Mouse (Mus musculus): Measurements from ENCODE around the gene Pik3ap1. TPM values are rescaled to one million over a fixed set of nuclear protein-coding genes. Genes with fewer than 3 reads are reported as not detected.

Gene Pik3ap1
- polyA plus RNA-seq, 1 experiment from 2014 or later, result 5.6 TPM

- H3K27ac ChIP-seq (ENCODE audit: low read depth, low read length), result no peak overlapping the region
- no peaks in the 10 kb centered on the region for H3K4me1 ChIP-seq (replicated peaks; ENCODE audit: control insufficient read depth, insufficient read depth, low read length)
- 50% methylated on average over 5 of the region's 5 CpGs for WGBS
- H3K9ac ChIP-seq (ENCODE audit: low read depth, low read length), result no peak overlapping the region
- H3K27me3 ChIP-seq (replicated peaks; ENCODE audit: control insufficient read depth, insufficient read depth, low read length), result no peaks in the 10 kb centered on the region
- no peaks in the 10 kb centered on the region for H3K9me3 ChIP-seq (ENCODE audit: control insufficient read depth, low read length)
- no peaks in the 10 kb centered on the region for H3K36me3 ChIP-seq (ENCODE audit: control insufficient read depth, insufficient read depth, low read length)
- ATAC-seq (replicated peaks; ENCODE audit: low FRiP score) (no peak), DNase-seq (ENCODE audit: low spot score) (no peak)
- H3K4me3 ChIP-seq (ENCODE audit: low read depth, low read length), result no peak overlapping the region
- H3K4me2 ChIP-seq, result no peak overlapping the region
Measured at GRCm38 (mm10) chr19:41290952-41291619, 93.8 kb downstream of the Pik3ap1 start.

- no peaks in the 10 kb centered on the region for H3K4me1 ChIP-seq (replicated peaks; ENCODE audit: control insufficient read depth, insufficient read depth, low read length)
- no peaks in the 10 kb centered on the region for H3K9me3 ChIP-seq (ENCODE audit: control insufficient read depth, low read length)
- DNase-seq (ENCODE audit: low spot score), result no peak
- no peaks in the 10 kb centered on the region; the same call in 1 of the 2 replicates for H3K27me3 ChIP-seq (replicated peaks; ENCODE audit: control insufficient read depth, insufficient read depth, low read length)
- H3K9ac ChIP-seq (ENCODE audit: low read depth, low read length), result no peak overlapping the region
- H3K4me2 ChIP-seq, result no peak overlapping the region
- no peaks in the 10 kb centered on the region for H3K36me3 ChIP-seq (ENCODE audit: control insufficient read depth, insufficient read depth, low read length)
- no peak overlapping the region for H3K27ac ChIP-seq (ENCODE audit: low read depth, low read length)
- H3K4me3 ChIP-seq (ENCODE audit: low read depth, low read length), result no peak overlapping the region
- 88% methylated on average over 6 of the region's 6 CpGs for WGBS
- no peak for ATAC-seq (replicated peaks; ENCODE audit: low FRiP score)
Measured at GRCm38 (mm10) chr19:41288568-41288967, 96.3 kb downstream of the Pik3ap1 start.

- H3K36me3 ChIP-seq (ENCODE audit: control insufficient read depth, insufficient read depth, low read length), result no peaks in the 10 kb centered on the region
- H3K4me2 ChIP-seq, result no peak overlapping the region
- ATAC-seq (replicated peaks; ENCODE audit: low FRiP score) (no peak), DNase-seq (ENCODE audit: low spot score) (no peak)
- no peak overlapping the region for H3K9ac ChIP-seq (ENCODE audit: low read depth, low read length)
- 78% methylated on average over 7 of the region's 7 CpGs for WGBS
- no peak overlapping the region for H3K4me3 ChIP-seq (ENCODE audit: low read depth, low read length)
- no peaks in the 10 kb centered on the region; the same call in 1 of the 2 replicates for H3K27me3 ChIP-seq (replicated peaks; ENCODE audit: control insufficient read depth, insufficient read depth, low read length)
- no peak overlapping the region for H3K27ac ChIP-seq (ENCODE audit: low read depth, low read length)
- H3K4me1 ChIP-seq (replicated peaks; ENCODE audit: control insufficient read depth, insufficient read depth, low read length), result no peaks in the 10 kb centered on the region
- H3K9me3 ChIP-seq (ENCODE audit: control insufficient read depth, low read length), result no peaks in the 10 kb centered on the region
Measured at GRCm38 (mm10) chr19:41287224-41287623, 97.7 kb downstream of the Pik3ap1 start.

GRCm38 (mm10) chr19:41284515-41284914 lies 100.4 kb downstream of the Pik3ap1 start:
- WGBS, result 59% methylated on average over 6 of the region's 6 CpGs
- Histone ChIP-seq H3K27ac (ENCODE audit: low read depth, low read length) (no peak overlapping the region), H3K4me3 (ENCODE audit: low read depth, low read length) (no peak overlapping the region), H3K9me3 (ENCODE audit: control insufficient read depth, low read length) (no peaks in the 10 kb centered on the region), H3K27me3 (replicated peaks; ENCODE audit: control insufficient read depth, insufficient read depth, low read length) (peaks cover 4% of the 10 kb centered on the region; the same call in 1 of the 2 replicates), H3K36me3 (ENCODE audit: control insufficient read depth, insufficient read depth, low read length) (no peaks in the 10 kb centered on the region), H3K9ac (ENCODE audit: low read depth, low read length) (no peak overlapping the region), H3K4me1 (replicated peaks; ENCODE audit: control insufficient read depth, insufficient read depth, low read length) (no peaks in the 10 kb centered on the region), H3K4me2 (no peak overlapping the region)
- DNase-seq (ENCODE audit: low spot score), result no peak
- ATAC-seq (replicated peaks; ENCODE audit: low FRiP score), result no peak

GRCm38 (mm10) chr19:41282718-41283117 lies 102.2 kb downstream of the Pik3ap1 start:
- H3K4me3 ChIP-seq (ENCODE audit: low read depth, low read length), result no peak overlapping the region
- H3K36me3 ChIP-seq (ENCODE audit: control insufficient read depth, insufficient read depth, low read length), result no peaks in the 10 kb centered on the region
- DNase-seq (ENCODE audit: low spot score), result no peak
- H3K4me2 ChIP-seq, result no peak overlapping the region
- no peaks in the 10 kb centered on the region for H3K9me3 ChIP-seq (ENCODE audit: control insufficient read depth, low read length)
- H3K4me1 ChIP-seq (replicated peaks; ENCODE audit: control insufficient read depth, insufficient read depth, low read length), result no peaks in the 10 kb centered on the region
- H3K27ac ChIP-seq (ENCODE audit: low read depth, low read length), result no peak overlapping the region
- no peak overlapping the region for H3K9ac ChIP-seq (ENCODE audit: low read depth, low read length)
- ATAC-seq (replicated peaks; ENCODE audit: low FRiP score), result no peak
- H3K27me3 ChIP-seq (replicated peaks; ENCODE audit: control insufficient read depth, insufficient read depth, low read length), result peaks cover 4% of the 10 kb centered on the region; the same call in 1 of the 2 replicates
- WGBS, result 46% methylated on average over 5 of the region's 5 CpGs

- Histone ChIP-seq H3K9ac (ENCODE audit: low read depth, low read length) (no peak overlapping the region), H3K4me2 (no peak overlapping the region), H3K27ac (ENCODE audit: low read depth, low read length) (no peak overlapping the region), H3K9me3 (ENCODE audit: control insufficient read depth, low read length) (no peaks in the 10 kb centered on the region), H3K36me3 (ENCODE audit: control insufficient read depth, insufficient read depth, low read length) (no peaks in the 10 kb centered on the region), H3K27me3 (replicated peaks; ENCODE audit: control insufficient read depth, insufficient read depth, low read length) (peaks cover 4% of the 10 kb centered on the region; the same call in 1 of the 2 replicates), H3K4me3 (ENCODE audit: low read depth, low read length) (no peak overlapping the region), H3K4me1 (replicated peaks; ENCODE audit: control insufficient read depth, insufficient read depth, low read length) (no peaks in the 10 kb centered on the region)
- no peak for ATAC-seq (replicated peaks; ENCODE audit: low FRiP score)
- 84% methylated on average over 4 of the region's 4 CpGs for WGBS
- no peak for DNase-seq (ENCODE audit: low spot score)
Measured at GRCm38 (mm10) chr19:41282216-41282615, 102.7 kb downstream of the Pik3ap1 start.

- no peak overlapping the region for H3K4me2 ChIP-seq
- H3K9me3 ChIP-seq (ENCODE audit: control insufficient read depth, low read length), result no peaks in the 10 kb centered on the region
- DNase-seq (ENCODE audit: low spot score), result no peak
- no peak for ATAC-seq (replicated peaks; ENCODE audit: low FRiP score)
- WGBS, result 74% methylated on average over 8 of the region's 8 CpGs
- H3K4me3 ChIP-seq (ENCODE audit: low read depth, low read length), result no peak overlapping the region
- H3K27ac ChIP-seq (ENCODE audit: low read depth, low read length), result no peak overlapping the region
- H3K36me3 ChIP-seq (ENCODE audit: control insufficient read depth, insufficient read depth, low read length), result no peaks in the 10 kb centered on the region
- peaks cover 4% of the 10 kb centered on the region; the same call in 1 of the 2 replicates for H3K27me3 ChIP-seq (replicated peaks; ENCODE audit: control insufficient read depth, insufficient read depth, low read length)
- H3K4me1 ChIP-seq (replicated peaks; ENCODE audit: control insufficient read depth, insufficient read depth, low read length), result no peaks in the 10 kb centered on the region
- no peak overlapping the region for H3K9ac ChIP-seq (ENCODE audit: low read depth, low read length)
Measured at GRCm38 (mm10) chr19:41279724-41280244, 105.1 kb downstream of the Pik3ap1 start.

- no peaks in the 10 kb centered on the region for H3K36me3 ChIP-seq (ENCODE audit: control insufficient read depth, insufficient read depth, low read length)
- DNase-seq (ENCODE audit: low spot score) (no peak), ATAC-seq (replicated peaks; ENCODE audit: low FRiP score) (no peak)
- H3K9ac ChIP-seq (ENCODE audit: low read depth, low read length), result no peak overlapping the region
- H3K4me3 ChIP-seq (ENCODE audit: low read depth, low read length), result no peak overlapping the region
- no peaks in the 10 kb centered on the region for H3K9me3 ChIP-seq (ENCODE audit: control insufficient read depth, low read length)
- H3K27me3 ChIP-seq (replicated peaks; ENCODE audit: control insufficient read depth, insufficient read depth, low read length), result peaks cover 4% of the 10 kb centered on the region; the same call in 1 of the 2 replicates
- WGBS, result 66% methylated on average over 7 of the region's 7 CpGs
- H3K4me2 ChIP-seq, result no peak overlapping the region
- no peaks in the 10 kb centered on the region for H3K4me1 ChIP-seq (replicated peaks; ENCODE audit: control insufficient read depth, insufficient read depth, low read length)
- H3K27ac ChIP-seq (ENCODE audit: low read depth, low read length), result no peak overlapping the region
Measured at GRCm38 (mm10) chr19:41278606-41279005, 106.3 kb downstream of the Pik3ap1 start.

- 61% methylated on average over 3 of the region's 3 CpGs for WGBS
- Histone ChIP-seq H3K4me3 (ENCODE audit: low read depth, low read length) (no peak overlapping the region), H3K9ac (ENCODE audit: low read depth, low read length) (no peak overlapping the region), H3K36me3 (ENCODE audit: control insufficient read depth, insufficient read depth, low read length) (no peaks in the 10 kb centered on the region), H3K4me2 (no peak overlapping the region), H3K4me1 (replicated peaks; ENCODE audit: control insufficient read depth, insufficient read depth, low read length) (no peaks in the 10 kb centered on the region), H3K9me3 (ENCODE audit: control insufficient read depth, low read length) (no peaks in the 10 kb centered on the region), H3K27ac (ENCODE audit: low read depth, low read length) (no peak overlapping the region), H3K27me3 (replicated peaks; ENCODE audit: control insufficient read depth, insufficient read depth, low read length) (peaks cover under 1% of the 10 kb centered on the region; the same call in 1 of the 2 replicates)
- no peak for ATAC-seq (replicated peaks; ENCODE audit: low FRiP score)
- DNase-seq (ENCODE audit: low spot score), result no peak
Measured at GRCm38 (mm10) chr19:41275588-41275987, 109.3 kb downstream of the Pik3ap1 start.

Data from liver, embryonic 11.5 days (tissue).